ENCODE assay signal across 31 mouse cellular contexts in genomic region chr11:60958948-60959347, GRCm38 (mm10).
"Had no signal": no experiment of that assay in that cellular context is flagged by ENCODE, and none has a peak within 500 bp of the region (broad histone marks: within the 10 kb centered on the region; RNA-seq: fewer than 3 reads in every experiment).

No protein-coding gene starts in this region.

- H3K4me1 ChIP-seq: midbrain, embryonic 10.5 days had no signal

- DNase-seq: left cerebral cortex, postnatal 4 days; liver; liver, embryonic 13.5 days; liver, postnatal 0 days; lung, adult 18-20 months; lung, adult 2 months; lung, embryonic 14.5 days; lung, postnatal 10 days; lung, postnatal 14 days; lung, postnatal 36 days; lung, postnatal 4 days; midbrain, embryonic 14.5 days had no signal

- H3K36me3 ChIP-seq: limb, embryonic 10.5 days; limb, embryonic 12.5 days; limb, embryonic 13.5 days; limb, embryonic 15.5 days; liver, embryonic 12.5 days; liver, embryonic 13.5 days; liver, embryonic 15.5 days; lung, embryonic 15.5 days; midbrain, embryonic 10.5 days; midbrain, embryonic 12.5 days; midbrain, embryonic 15.5 days; neural tube, embryonic 12.5 days had no signal

- H3K9me3 ChIP-seq: limb, embryonic 10.5 days; limb, embryonic 12.5 days; limb, embryonic 13.5 days; limb, embryonic 15.5 days; liver, embryonic 12.5 days; liver, embryonic 13.5 days; liver, embryonic 15.5 days; lung, embryonic 15.5 days; midbrain, embryonic 10.5 days; midbrain, embryonic 12.5 days; midbrain, embryonic 15.5 days; neural tube, embryonic 12.5 days had no signal

- H3K27me3 ChIP-seq: limb, embryonic 12.5 days; limb, embryonic 13.5 days; limb, embryonic 15.5 days; liver, embryonic 13.5 days; lung, embryonic 15.5 days; midbrain, embryonic 12.5 days; midbrain, embryonic 15.5 days; neural tube, embryonic 12.5 days had no signal

- H3K4me2 ChIP-seq: limb, embryonic 12.5 days; limb, embryonic 13.5 days; limb, embryonic 15.5 days; liver, embryonic 11.5 days; liver, embryonic 12.5 days; liver, embryonic 13.5 days; liver, embryonic 15.5 days; lung, embryonic 14.5 days; lung, embryonic 15.5 days; midbrain, embryonic 12.5 days; midbrain, embryonic 15.5 days; neural tube, embryonic 12.5 days had no signal

- H3K4me3 ChIP-seq: left cerebral cortex, adult 2 months; limb, embryonic 10.5 days; limb, embryonic 12.5 days; limb, embryonic 13.5 days; limb, embryonic 15.5 days; liver, embryonic 12.5 days; liver, embryonic 13.5 days; liver, embryonic 15.5 days; lung, embryonic 15.5 days; megakaryocyte, embryonic 14.5 days; midbrain, embryonic 10.5 days; midbrain, embryonic 12.5 days; midbrain, embryonic 15.5 days; myocyte; neural tube, embryonic 12.5 days had no signal

- ATAC-seq: liver, embryonic 12.5 days; liver, postnatal 0 days; lung, postnatal 0 days; midbrain, embryonic 15.5 days; midbrain, embryonic 16.5 days had no signal

- H3K27ac ChIP-seq: left cerebral cortex, adult 2 months; limb, embryonic 10.5 days; limb, embryonic 12.5 days; limb, embryonic 13.5 days; limb, embryonic 15.5 days; liver, embryonic 12.5 days; liver, embryonic 13.5 days; liver, embryonic 14.5 days; liver, embryonic 15.5 days; lung, embryonic 15.5 days; macrophage; midbrain, embryonic 10.5 days; midbrain, embryonic 12.5 days; midbrain, embryonic 15.5 days; neural tube, embryonic 12.5 days had no signal

- H3K9ac ChIP-seq: limb, embryonic 12.5 days; limb, embryonic 13.5 days; limb, embryonic 15.5 days; liver, embryonic 12.5 days; liver, embryonic 13.5 days; liver, embryonic 14.5 days; liver, embryonic 15.5 days; liver, postnatal 0 days; lung, embryonic 14.5 days; lung, embryonic 15.5 days; midbrain, embryonic 12.5 days; midbrain, embryonic 15.5 days; neural tube, embryonic 12.5 days had no signal
